Mouse (Mus musculus): ENCODE measurements at regions not wholly inside any gene's neighbourhood (a gene's known extent, or its start where the extent isn't known, plus 50 kb on each side); places are given as distances from the start of the nearest gene placed in this dataset.

- H3K9ac ChIP-seq (ENCODE audit: low read length), result no peak overlapping the region
- H3K4me2 ChIP-seq (ENCODE audit: low read depth, low read length), result no peak overlapping the region
- WGBS, result 72% methylated on average over 3 of the region's 3 CpGs
- no peak overlapping the region for H3K4me3 ChIP-seq (replicated peaks; ENCODE audit: low read length)
- no peaks in the 10 kb centered on the region for H3K27me3 ChIP-seq (ENCODE audit: control insufficient read depth, insufficient read depth, low read length)
- H3K4me1 ChIP-seq (ENCODE audit: control insufficient read depth, insufficient read depth, low read length), result peaks cover 4% of the 10 kb centered on the region; the same call in 1 of the 2 replicates
- no peak for ATAC-seq (ENCODE audit: insufficient read depth, low FRiP score)
- H3K27ac ChIP-seq (ENCODE audit: low read length), result no peak overlapping the region
- no peaks in the 10 kb centered on the region for H3K9me3 ChIP-seq (replicated peaks; ENCODE audit: control insufficient read depth, low read length)
- no peaks in the 10 kb centered on the region for H3K36me3 ChIP-seq (ENCODE audit: control insufficient read depth, insufficient read depth, low read length)
Measured at GRCm38 (mm10) chr14:67181586-67181985, 1172.6 kb upstream of the Gulo start.

DNA sequence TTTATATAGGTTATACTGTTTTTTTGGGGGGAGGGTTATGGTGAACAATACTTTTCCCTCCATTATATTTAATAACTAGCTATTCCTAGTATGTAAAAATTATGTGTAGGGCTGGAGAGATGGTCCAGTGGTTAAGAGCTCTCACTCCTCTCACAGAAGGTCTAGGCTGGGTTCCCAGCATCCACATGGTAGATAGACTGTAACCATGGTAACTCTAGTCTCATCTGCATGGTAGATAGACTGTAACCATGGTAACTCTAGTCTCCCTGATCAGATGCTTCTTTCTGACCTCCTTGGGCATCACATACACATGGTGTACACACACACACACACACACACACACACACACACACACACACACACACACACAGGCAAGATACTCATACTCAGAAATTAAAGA is 1170.5 kb upstream of the Gulo start:
- no peak overlapping the region for H3K27ac ChIP-seq (ENCODE audit: low read length)
- H3K4me3 ChIP-seq (replicated peaks; ENCODE audit: low read length), result no peak overlapping the region
- no peak overlapping the region for H3K4me2 ChIP-seq (ENCODE audit: low read depth, low read length)
- H3K9me3 ChIP-seq (replicated peaks; ENCODE audit: control insufficient read depth, low read length), result no peaks in the 10 kb centered on the region
- no peak for ATAC-seq (ENCODE audit: insufficient read depth, low FRiP score)
- no peak overlapping the region for H3K9ac ChIP-seq (ENCODE audit: low read length)
- no peaks in the 10 kb centered on the region for H3K27me3 ChIP-seq (ENCODE audit: control insufficient read depth, insufficient read depth, low read length)
- H3K4me1 ChIP-seq (ENCODE audit: control insufficient read depth, insufficient read depth, low read length), result peaks cover 5% of the 10 kb centered on the region; the same call in 1 of the 2 replicates
- H3K36me3 ChIP-seq (ENCODE audit: control insufficient read depth, insufficient read depth, low read length), result no peaks in the 10 kb centered on the region

- no peak for ATAC-seq (ENCODE audit: insufficient read depth, low FRiP score)
- no peak overlapping the region for H3K27ac ChIP-seq (ENCODE audit: low read length)
- H3K4me2 ChIP-seq (ENCODE audit: low read depth, low read length), result no peak overlapping the region
- H3K4me3 ChIP-seq (replicated peaks; ENCODE audit: low read length), result no peak overlapping the region
- H3K27me3 ChIP-seq (ENCODE audit: control insufficient read depth, insufficient read depth, low read length), result no peaks in the 10 kb centered on the region
- no peak overlapping the region for H3K9ac ChIP-seq (ENCODE audit: low read length)
- WGBS, result 42% methylated on average over 9 of the region's 9 CpGs
- no peaks in the 10 kb centered on the region for H3K9me3 ChIP-seq (replicated peaks; ENCODE audit: control insufficient read depth, low read length)
- H3K4me1 ChIP-seq (ENCODE audit: control insufficient read depth, insufficient read depth, low read length), result peaks cover 5% of the 10 kb centered on the region; the same call in 1 of the 2 replicates
- H3K36me3 ChIP-seq (ENCODE audit: control insufficient read depth, insufficient read depth, low read length), result no peaks in the 10 kb centered on the region
Measured at GRCm38 (mm10) chr14:67178329-67179039, 1169.5 kb upstream of the Gulo start.

GRCm38 (mm10) chr14:67176672-67177071 is 1167.7 kb upstream of the Gulo start:
- no peaks in the 10 kb centered on the region for H3K27me3 ChIP-seq (ENCODE audit: control insufficient read depth, insufficient read depth, low read length)
- peak overlapping the region; percentile 61 for H3K27ac ChIP-seq (ENCODE audit: low read length)
- 63% methylated on average over 6 of the region's 6 CpGs for WGBS
- no peaks in the 10 kb centered on the region for H3K9me3 ChIP-seq (replicated peaks; ENCODE audit: control insufficient read depth, low read length)
- H3K4me2 ChIP-seq (ENCODE audit: low read depth, low read length), result no peak overlapping the region
- peaks cover 5% of the 10 kb centered on the region; the same call in 1 of the 2 replicates for H3K4me1 ChIP-seq (ENCODE audit: control insufficient read depth, insufficient read depth, low read length)
- peak; percentile 35; the same call in 1 of the 2 replicates for ATAC-seq (ENCODE audit: insufficient read depth, low FRiP score)
- H3K4me3 ChIP-seq (replicated peaks; ENCODE audit: low read length), result no peak overlapping the region
- no peak overlapping the region for H3K9ac ChIP-seq (ENCODE audit: low read length)
- no peaks in the 10 kb centered on the region for H3K36me3 ChIP-seq (ENCODE audit: control insufficient read depth, insufficient read depth, low read length)

- Histone ChIP-seq H3K4me3 (replicated peaks; ENCODE audit: low read length) (no peak overlapping the region), H3K4me1 (ENCODE audit: control insufficient read depth, insufficient read depth, low read length) (peaks cover 5% of the 10 kb centered on the region; the same call in 1 of the 2 replicates), H3K27ac (ENCODE audit: low read length) (peak overlapping the region; percentile 61), H3K4me2 (ENCODE audit: low read depth, low read length) (no peak overlapping the region), H3K9ac (ENCODE audit: low read length) (no peak overlapping the region), H3K27me3 (ENCODE audit: control insufficient read depth, insufficient read depth, low read length) (no peaks in the 10 kb centered on the region), H3K9me3 (replicated peaks; ENCODE audit: control insufficient read depth, low read length) (no peaks in the 10 kb centered on the region), H3K36me3 (ENCODE audit: control insufficient read depth, insufficient read depth, low read length) (no peaks in the 10 kb centered on the region)
- 58% methylated on average over 6 of the region's 6 CpGs for WGBS
- ATAC-seq (ENCODE audit: insufficient read depth, low FRiP score), result peak; percentile 76; the same call in 1 of the 2 replicates
Measured at GRCm38 (mm10) chr14:67176100-67176499, 1167.1 kb upstream of the Gulo start.

DNA sequence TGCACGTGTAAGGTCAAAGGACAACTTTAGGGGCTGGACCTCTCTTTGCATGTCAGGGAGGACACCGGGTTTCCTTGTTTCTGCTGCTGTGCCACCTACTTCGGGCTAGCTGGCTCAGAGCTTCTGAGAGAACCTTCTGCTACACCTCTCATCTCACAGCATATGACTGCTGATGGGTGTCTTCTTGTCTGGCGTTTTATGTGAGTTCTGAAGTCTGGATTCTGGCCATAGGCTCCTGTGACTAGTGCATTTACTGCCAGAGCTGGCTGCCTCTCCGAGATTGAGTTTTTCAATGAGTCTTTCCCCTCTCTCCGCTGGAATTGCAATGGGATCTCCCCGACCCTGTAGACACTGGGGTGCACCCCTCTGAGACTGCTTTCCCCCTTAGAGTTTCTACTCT is 1165.9 kb upstream of the Gulo start:
- 77% methylated on average over 7 of the region's 7 CpGs for WGBS
- no peak overlapping the region for H3K27ac ChIP-seq (ENCODE audit: low read length)
- ATAC-seq (ENCODE audit: insufficient read depth, low FRiP score), result no peak

GRCm38 (mm10) chr14:67170801-67171200 is 1161.8 kb upstream of the Gulo start:
- no peak overlapping the region for H3K9ac ChIP-seq (ENCODE audit: low read length)
- H3K36me3 ChIP-seq (ENCODE audit: control insufficient read depth, insufficient read depth, low read length), result no peaks in the 10 kb centered on the region
- H3K9me3 ChIP-seq (replicated peaks; ENCODE audit: control insufficient read depth, low read length), result no peaks in the 10 kb centered on the region
- no peaks in the 10 kb centered on the region for H3K4me1 ChIP-seq (ENCODE audit: control insufficient read depth, insufficient read depth, low read length)
- H3K27me3 ChIP-seq (ENCODE audit: control insufficient read depth, insufficient read depth, low read length), result no peaks in the 10 kb centered on the region
- 91% methylated on average over 6 of the region's 6 CpGs for WGBS
- H3K4me3 ChIP-seq (replicated peaks; ENCODE audit: low read length), result no peak overlapping the region
- no peak overlapping the region for H3K27ac ChIP-seq (ENCODE audit: low read length)
- no peak overlapping the region for H3K4me2 ChIP-seq (ENCODE audit: low read depth, low read length)
- no peak for ATAC-seq (ENCODE audit: insufficient read depth, low FRiP score)

More for the DNA sequence above, 1165.9 kb upstream of the Gulo start:
- Histone ChIP-seq H3K9ac (ENCODE audit: low read length) (no peak overlapping the region), H3K9me3 (replicated peaks; ENCODE audit: control insufficient read depth, low read length) (no peaks in the 10 kb centered on the region), H3K27me3 (ENCODE audit: control insufficient read depth, insufficient read depth, low read length) (no peaks in the 10 kb centered on the region), H3K4me2 (ENCODE audit: low read depth, low read length) (no peak overlapping the region), H3K4me1 (ENCODE audit: control insufficient read depth, insufficient read depth, low read length) (peaks cover 5% of the 10 kb centered on the region; the same call in 1 of the 2 replicates), H3K36me3 (ENCODE audit: control insufficient read depth, insufficient read depth, low read length) (no peaks in the 10 kb centered on the region), H3K4me3 (replicated peaks; ENCODE audit: low read length) (no peak overlapping the region)

DNA sequence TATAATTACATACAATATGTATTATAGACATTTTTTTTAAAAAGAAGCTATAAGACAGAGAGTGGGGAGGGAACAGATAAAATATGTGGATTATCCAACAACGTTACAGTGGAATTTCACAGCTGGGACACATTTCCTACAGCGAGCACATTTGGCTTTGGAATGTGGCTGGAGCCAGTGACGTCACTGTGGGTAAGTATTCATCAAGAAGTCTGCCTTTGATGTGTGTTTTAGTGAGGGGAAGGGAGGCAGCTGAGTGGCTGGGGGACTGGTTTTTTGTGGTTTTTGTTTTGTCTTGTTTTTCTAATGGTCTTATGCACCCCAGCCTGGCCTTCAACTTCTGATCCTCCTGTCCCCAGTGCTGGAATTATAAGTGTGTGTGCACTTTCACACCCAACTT is 1161.2 kb upstream of the Gulo start:
- no peaks in the 10 kb centered on the region for H3K9me3 ChIP-seq (replicated peaks; ENCODE audit: control insufficient read depth, low read length)
- H3K36me3 ChIP-seq (ENCODE audit: control insufficient read depth, insufficient read depth, low read length), result no peaks in the 10 kb centered on the region
- H3K9ac ChIP-seq (ENCODE audit: low read length), result no peak overlapping the region
- H3K4me3 ChIP-seq (replicated peaks; ENCODE audit: low read length), result no peak overlapping the region
- H3K27me3 ChIP-seq (ENCODE audit: control insufficient read depth, insufficient read depth, low read length), result no peaks in the 10 kb centered on the region
- WGBS, result 18% methylated on average over 3 of the region's 3 CpGs
- H3K4me2 ChIP-seq (ENCODE audit: low read depth, low read length), result no peak overlapping the region
- H3K27ac ChIP-seq (ENCODE audit: low read length), result no peak overlapping the region
- H3K4me1 ChIP-seq (ENCODE audit: control insufficient read depth, insufficient read depth, low read length), result no peaks in the 10 kb centered on the region
- ATAC-seq (ENCODE audit: insufficient read depth, low FRiP score), result no peak

DNA sequence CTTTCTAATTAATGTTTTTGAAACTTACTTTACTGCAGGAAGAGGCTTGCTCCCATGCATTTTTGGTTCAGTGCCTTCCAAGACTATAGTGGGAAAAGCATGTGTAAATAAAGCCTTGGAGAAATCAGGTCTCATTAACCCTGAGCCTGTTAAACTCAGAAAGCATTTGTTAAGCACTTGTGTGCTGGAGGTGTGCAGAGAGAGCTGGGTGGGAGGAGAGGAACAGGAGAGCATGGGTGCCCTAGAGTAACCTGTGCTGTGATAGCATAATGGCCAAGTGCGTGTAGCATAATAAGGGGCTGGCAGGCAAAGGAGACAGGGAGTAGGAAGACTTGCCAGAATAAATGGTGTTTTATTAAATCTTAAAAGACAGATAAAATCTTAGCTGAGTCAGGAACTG is 1160.2 kb upstream of the Gulo start:
- Histone ChIP-seq H3K27ac (ENCODE audit: low read length) (no peak overlapping the region), H3K9me3 (replicated peaks; ENCODE audit: control insufficient read depth, low read length) (no peaks in the 10 kb centered on the region), H3K27me3 (ENCODE audit: control insufficient read depth, insufficient read depth, low read length) (no peaks in the 10 kb centered on the region), H3K9ac (ENCODE audit: low read length) (no peak overlapping the region), H3K4me1 (ENCODE audit: control insufficient read depth, insufficient read depth, low read length) (no peaks in the 10 kb centered on the region), H3K4me3 (replicated peaks; ENCODE audit: low read length) (no peak overlapping the region), H3K4me2 (ENCODE audit: low read depth, low read length) (no peak overlapping the region), H3K36me3 (ENCODE audit: control insufficient read depth, insufficient read depth, low read length) (no peaks in the 10 kb centered on the region)
- 31% methylated on average over 1 of the region's 1 CpGs for WGBS
- no peak for ATAC-seq (ENCODE audit: insufficient read depth, low FRiP score)
